Mouse (Mus musculus): ENCODE measurements around the gene Hspa1b.
A peak's percentile ranks its signal among the peaks of the same experiment; 100 is the strongest.
"Not testable (repeated sequence)": the region's sequence is repeated elsewhere in the genome, so short reads cannot be mapped to it uniquely, and the experiment has no call there.

Gene Hspa1b

DNA sequence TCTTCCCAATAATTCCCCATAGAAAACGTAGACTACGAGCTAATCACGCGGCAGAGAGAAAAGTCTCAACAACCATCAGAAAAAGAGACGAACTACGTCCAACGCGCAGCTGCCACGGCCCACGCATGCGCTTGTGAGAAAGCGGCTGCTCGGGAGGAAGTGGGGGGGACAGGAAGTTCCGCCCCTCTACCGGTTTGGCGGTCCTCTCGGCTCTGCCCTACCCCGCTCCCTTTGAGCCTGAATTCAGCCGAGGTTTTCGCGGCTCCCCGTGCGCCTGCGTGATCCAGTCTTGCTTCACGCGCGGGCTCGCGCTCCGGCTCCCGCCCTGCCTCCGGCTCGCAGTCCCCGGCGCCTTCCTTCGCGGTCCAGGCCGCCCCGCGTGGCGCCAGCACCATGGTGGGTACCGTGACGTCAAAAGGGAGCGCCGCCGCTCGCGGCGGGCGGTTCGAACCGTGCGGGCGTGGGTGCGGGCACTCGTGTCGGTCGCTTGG is 22.7 kb upstream of the Hspa1b start, which contains the start of gene Lsm2:
Gene Lsm2 (plus strand): TSS at position 173 of the 491 bp plus-strand sequence.
- DNase-seq (ENCODE audit: low read depth, low spot score) = peak; percentile 96

DNA sequence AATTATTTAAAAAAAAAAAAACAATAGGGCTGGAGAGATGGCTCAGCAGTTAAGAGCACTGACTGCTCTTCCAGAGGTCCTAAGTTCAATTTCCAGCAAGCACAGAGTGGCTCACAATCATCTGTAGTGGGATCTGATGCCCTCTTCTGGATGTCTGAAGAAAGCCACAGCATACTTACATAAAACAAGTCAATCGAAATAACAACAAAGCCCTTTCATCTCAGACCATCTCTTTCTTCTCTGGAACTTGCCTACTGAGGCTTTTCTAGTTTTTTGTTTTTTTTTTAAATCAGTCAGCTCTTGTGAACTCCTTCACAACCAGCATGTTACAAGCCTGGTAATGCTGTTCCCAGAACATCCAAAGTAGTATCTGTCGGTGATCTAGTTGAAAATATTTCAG is 21.6 kb upstream of the Hspa1b start:
- DNase-seq (ENCODE audit: low read depth, low spot score) = peak; percentile 79

DNA sequence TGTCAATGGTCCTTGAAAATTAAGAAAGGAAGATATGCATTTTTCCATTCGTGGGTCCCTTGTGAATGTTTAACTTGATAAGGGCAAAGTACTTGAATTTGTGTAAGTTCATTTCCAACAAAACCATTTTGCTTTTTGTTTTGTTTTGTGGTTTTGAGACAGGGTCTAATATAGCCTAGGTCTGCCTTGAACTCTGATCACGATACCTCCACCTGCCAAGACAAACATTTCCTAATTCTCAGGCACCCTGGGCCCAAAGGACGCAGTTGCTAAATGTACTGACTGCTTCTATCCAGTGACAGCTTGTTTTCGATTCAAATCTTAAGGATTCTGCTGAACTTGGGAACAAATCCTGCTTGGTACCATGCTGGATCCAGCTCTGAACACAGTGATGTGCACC is 20.6 kb upstream of the Hspa1b start:
- no peak for DNase-seq (ENCODE audit: low read depth, low spot score)

DNA sequence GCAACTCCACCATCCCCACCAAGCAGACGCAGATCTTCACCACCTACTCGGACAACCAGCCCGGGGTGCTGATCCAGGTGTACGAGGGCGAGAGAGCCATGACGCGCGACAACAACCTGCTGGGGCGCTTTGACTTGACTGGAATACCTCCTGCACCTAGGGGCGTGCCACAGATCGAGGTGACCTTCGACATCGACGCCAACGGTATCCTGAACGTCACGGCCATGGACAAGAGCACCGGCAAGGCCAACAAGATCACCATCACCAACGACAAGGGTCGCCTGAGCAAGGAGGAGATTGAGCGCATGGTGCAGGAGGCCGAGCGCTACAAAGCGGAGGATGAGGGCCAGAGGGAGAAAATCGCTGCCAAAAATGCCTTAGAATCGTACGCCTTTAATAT is 19.2 kb upstream of the Hspa1b start:
- DNase-seq (ENCODE audit: low read depth, low spot score) = no peak

DNA sequence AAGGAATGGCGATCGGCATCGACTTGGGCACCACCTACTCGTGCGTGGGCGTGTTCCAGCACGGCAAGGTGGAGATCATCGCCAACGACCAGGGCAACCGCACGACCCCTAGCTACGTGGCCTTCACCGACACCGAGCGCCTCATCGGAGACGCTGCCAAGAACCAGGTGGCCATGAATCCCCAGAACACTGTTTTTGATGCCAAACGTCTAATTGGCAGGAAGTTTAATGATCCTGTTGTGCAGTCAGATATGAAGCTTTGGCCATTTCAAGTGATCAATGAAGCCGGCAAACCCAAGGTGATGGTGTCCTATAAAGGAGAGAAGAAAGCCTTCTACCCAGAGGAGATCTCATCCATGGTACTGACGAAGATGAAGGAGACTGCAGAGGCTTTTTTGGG is 18.0 kb upstream of the Hspa1b start:
- DNase-seq (ENCODE audit: low read depth, low spot score) = no peak

DNA sequence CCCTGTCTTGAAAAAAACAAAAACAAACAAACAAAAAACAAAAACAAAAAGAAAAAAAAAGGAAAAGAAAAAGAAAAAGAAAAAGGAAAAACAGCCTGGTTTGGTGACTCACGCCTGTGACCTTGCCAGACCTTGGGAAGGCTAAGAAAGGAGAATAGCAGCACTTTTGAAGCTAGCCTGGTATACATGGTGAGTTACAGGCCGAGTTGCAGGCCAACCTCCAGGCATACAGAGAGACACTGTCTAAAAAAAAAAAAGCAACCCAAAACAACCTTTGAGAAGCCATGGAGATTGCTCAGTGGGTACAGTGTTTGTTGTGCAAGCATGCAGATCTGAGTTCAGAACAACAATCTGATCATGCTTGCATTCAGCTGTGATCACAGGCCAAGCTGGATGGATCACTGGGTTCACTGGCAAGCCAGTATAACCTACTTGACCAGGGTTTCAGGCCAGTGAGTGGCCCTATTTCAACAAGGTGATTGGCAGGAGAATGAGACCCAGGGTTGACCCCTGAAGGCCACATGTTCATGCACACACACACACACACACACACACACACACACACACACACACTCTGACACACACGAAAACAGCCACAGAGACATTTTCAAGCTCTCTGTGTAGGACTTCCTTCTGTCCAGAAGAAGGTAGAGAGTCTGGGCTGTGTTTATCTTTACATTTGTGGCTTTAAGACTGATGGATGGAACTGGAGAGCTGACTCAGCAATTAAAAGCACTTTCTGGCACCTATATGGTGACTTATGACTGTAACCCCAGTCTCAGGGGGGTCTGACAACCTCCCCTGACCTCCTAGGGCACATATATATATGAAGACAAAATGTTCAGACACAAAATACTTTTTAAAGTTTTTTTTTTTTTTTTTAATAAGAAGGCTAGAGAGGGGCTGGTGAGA is 16.8 kb upstream of the Hspa1b start:
- no peak for DNase-seq (ENCODE audit: low read depth, low spot score)

DNA sequence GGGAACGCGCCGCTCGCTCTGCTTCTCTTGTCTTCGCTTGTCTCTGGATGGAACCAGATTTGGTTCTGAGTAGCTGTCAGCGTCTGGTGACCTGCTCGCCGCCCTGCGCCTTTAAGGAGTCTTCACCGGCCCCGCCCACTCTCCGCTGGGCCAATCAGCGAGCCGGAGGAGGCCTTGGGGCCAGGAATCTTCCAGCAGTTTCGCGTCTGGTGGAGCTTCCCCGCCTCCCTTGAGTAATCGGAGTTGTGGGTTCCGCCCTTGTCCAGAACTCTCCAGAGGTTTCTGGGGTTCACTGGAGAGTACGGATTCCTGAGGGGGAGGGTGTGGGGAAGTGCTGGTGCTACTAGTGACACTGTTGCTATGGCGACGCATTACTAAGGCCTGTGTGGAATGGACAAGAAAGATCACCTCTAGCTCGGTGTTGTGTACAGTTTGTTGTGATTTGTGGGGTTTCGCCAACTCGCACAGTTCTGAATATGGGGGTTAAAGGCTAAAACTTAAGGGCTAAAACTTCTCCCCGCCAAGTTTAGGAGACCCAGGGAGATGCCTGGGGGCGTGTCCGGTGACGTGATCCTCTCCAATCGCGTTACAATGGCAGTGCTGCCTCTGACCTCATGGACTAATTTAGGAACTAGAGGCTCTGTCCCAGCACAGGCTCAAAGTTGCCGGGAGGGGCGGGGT is 13.2 kb upstream of the Hspa1b start, which contains the start of the genes Hspa1a and Hspa1l:
Gene Hspa1a (minus strand): TSS at position 88 of the 681 bp plus-strand sequence.
Gene Hspa1l (plus strand): TSS at position 635 of the 681 bp plus-strand sequence.
- peak; percentile 77 for DNase-seq (ENCODE audit: low read depth, low spot score)

DNA sequence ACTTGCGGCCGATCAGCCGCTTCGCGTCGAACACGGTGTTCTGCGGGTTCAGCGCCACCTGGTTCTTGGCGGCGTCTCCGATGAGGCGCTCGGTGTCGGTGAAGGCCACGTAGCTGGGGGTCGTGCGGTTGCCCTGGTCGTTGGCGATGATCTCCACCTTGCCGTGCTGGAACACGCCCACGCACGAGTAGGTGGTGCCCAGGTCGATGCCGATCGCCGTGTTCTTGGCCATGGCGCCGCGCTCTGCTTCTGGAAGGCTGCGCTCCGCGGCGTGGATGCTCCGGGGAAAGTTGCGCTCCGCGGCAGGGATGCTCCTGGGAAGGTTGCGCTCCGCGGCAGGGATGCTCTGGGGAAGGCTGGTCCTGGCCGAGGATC is 12.6 kb upstream of the Hspa1b start:
- DNase-seq (ENCODE audit: low read depth, low spot score) = not testable (repeated sequence)

DNA sequence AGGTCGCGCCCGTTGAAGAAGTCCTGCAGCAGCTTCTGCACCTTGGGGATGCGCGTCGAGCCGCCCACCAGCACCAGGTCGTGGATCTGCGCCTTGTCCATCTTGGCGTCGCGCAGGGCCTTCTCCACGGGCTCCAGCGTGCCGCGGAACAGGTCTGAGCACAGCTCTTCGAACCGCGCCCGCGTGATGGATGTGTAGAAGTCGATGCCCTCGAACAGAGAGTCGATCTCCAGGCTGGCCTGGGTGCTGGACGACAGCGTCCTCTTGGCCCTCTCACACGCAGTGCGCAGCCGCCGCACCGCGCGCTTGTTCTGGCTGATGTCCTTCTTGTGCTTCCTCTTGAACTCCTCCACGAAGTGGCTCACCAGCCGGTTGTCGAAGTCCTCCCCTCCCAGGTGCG is 11.8 kb upstream of the Hspa1b start:
- DNase-seq (ENCODE audit: low read depth, low spot score) = not testable (repeated sequence)

DNA sequence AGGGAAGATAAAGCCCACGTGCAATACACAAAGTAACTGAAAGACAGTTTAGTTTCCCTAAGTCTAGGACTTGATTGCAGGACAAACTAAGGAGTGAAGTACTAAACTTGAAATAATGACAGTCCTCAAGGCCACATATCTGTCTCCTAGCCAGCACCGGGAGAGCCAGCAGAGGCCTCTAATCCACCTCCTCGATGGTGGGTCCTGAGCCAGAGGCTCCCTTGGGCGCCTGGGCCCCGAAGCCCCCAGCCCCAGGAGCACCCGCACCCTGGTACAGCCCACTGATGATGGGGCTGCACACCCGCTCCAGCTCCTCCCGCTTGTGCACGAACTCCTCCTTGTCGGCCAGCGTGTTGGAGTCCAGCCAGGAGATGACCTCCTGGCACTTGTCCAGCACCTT is 10.8 kb upstream of the Hspa1b start, which contains the start of gene Gm20481:
Gene Gm20481 (plus strand): TSS at position 91 of the 400 bp plus-strand sequence.
- not testable (repeated sequence) for DNase-seq (ENCODE audit: low read depth, low spot score)

DNA sequence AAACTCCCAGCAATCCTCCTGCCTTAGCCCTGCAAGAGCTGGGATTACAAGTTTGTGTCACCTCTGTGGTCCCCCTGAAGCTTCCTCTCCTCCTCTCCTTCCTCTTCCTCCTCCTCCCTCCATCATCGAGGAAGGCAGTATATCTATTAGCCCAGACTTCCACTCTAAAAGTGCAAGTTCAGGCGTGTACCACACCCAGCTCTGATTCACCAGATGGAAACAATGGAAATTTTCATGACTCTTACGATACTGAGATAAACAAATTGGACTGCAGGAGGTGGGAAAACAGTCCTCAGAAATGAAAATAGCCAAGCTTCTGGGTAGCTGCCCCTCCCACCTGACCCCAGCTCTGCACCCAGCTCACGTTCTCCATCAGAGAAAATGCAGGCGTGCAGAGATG is 6.6 kb upstream of the Hspa1b start:
- no peak for DNase-seq (ENCODE audit: low read depth, low spot score)

DNA sequence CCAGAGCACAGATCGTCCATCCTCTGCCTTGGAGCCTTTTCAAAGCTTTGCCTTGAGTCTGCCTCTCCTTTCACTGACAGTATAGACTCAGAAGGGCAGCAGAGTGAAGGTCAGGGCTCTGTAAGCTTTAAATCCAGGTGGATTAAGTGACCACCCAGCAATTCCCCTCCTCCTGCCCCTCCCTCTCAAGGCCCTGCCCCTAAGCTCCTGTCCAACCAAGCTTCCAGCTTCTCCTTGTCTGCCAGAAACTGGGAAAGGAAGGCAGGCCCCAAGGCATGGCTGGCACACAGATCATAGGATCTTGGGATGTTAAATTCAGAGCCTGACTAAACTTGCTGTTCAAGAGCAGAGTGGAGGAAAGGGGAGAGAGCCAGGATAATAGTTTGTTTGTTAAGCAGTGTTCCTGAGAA is 5.6 kb upstream of the Hspa1b start:
- no peak for DNase-seq (ENCODE audit: low read depth, low spot score)

DNA sequence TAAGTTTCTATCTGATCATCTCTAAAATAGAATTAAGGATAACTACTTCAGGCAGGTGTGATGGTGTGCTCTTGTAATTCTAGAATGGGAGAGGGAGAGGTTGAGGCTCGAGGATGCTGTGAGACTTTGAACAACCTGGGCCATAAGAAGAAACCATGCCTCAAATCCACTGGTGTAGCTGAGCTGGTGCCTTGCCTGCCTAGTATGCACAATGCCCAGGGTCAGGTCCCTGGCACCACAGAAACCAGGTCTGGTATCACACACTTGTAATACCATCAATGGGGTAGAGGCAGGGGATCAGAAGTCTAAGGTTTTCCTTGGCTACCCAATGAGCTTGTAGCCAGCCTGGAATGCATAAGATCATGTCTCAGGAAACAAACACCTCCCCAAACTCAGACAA is 3.8 kb upstream of the Hspa1b start:
- no peak for DNase-seq (ENCODE audit: low read depth, low spot score)

DNA sequence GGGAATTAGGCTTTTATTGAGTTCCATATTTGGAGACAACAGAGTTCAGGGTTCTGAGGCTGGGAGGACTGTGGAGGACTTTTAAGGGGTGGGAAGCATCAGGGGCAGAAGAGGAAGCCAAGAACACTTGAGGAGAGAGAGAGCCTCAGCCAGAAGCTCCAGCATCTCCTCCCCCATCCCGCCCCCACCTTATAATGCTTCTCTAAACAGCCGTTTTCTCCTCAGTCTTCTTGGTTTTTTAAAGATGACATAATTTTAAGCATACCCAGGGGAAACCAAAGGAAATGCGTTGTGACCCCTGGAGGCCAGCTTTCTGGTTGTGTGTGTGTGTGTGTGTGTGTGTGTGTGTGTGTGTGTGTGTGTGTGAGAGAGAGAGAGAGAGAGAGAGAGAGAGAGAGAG is 3.1 kb upstream of the Hspa1b start:
- no peak for DNase-seq (ENCODE audit: low read depth, low spot score)

DNA sequence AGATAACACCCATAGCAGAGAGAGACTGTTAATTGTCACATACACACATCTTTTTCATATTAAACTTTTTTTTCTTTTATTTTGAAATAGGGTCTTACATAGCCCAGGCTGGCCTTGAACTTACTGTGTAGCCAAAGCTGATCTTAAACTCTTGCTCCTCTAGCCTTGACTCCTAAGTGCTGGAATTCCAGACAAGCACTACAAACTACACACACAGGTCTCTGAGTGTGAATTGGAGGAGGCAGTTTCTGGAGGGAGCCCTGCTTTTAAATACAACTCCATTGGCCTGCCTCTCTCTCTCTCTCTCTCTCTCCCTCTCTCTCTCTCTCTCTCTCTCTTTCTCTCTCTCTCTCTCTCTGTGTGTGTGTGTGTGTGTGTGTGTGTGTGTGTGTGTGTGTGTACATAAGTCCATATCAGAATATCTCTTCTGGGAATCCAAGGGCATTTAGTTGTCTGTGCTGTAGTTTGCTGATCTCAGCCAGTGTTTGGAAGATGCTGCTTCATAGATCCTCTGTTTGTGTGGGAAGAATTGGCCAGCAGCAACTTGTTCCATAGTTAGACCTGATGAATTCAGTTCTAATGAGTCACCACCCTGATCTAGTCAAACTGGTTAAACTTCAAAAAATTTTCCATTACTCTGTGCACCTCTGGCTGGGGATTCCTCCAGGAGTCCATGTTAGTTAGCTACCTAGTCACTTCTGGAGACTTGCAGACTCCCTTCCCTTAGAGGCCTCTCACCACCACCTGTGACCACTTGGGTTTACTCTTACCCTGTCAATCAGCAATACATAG is 1.9 kb upstream of the Hspa1b start:
- DNase-seq (ENCODE audit: low read depth, low spot score) = no peak

DNA sequence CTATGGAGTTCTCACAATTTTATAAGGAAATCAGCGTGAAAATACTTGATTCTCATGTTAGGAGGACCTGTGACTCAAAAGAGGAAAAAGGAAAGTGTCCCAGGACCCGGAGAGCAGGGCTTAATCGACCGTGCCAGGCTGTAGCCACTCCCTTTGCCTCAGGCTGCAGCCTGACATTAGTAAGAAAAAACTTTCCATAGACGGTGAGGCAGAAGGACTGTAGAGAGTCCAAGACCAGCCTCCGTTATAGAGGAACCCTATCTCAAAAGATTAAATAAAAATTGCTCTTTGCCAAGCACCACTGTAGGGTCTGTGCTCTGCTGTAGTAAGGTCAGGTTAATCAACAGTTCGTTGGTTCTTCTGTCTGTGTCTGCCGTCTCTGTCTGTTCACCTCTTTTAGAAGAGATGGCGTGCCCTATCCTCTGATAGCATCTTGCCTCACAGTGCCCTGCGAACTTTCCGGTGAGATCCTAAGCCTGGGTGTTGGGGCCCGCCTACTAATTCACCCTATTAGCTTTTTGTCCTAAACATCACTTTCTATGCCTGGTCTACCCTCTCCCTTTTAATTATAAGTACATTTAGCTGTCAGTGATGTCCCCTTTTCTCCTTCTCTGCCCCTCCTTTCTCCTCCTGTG is 960 bp upstream of the Hspa1b start:
- peak; percentile 53 for DNase-seq (ENCODE audit: low read depth, low spot score)

DNA sequence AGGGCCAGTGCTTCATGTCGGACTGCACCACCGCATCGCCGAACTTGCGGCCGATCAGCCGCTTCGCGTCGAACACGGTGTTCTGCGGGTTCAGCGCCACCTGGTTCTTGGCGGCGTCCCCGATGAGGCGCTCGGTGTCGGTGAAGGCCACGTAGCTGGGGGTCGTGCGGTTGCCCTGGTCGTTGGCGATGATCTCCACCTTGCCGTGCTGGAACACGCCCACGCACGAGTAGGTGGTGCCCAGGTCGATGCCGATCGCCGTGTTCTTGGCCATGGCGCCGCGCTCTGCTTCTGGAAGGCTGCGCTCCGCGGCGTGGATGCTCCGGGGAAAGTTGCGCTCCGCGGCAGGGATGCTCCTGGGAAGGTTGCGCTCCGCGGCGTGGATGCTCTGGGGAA is 306 bp downstream of the Hspa1b start:
- not testable (repeated sequence) for DNase-seq (ENCODE audit: low read depth, low spot score)

DNA sequence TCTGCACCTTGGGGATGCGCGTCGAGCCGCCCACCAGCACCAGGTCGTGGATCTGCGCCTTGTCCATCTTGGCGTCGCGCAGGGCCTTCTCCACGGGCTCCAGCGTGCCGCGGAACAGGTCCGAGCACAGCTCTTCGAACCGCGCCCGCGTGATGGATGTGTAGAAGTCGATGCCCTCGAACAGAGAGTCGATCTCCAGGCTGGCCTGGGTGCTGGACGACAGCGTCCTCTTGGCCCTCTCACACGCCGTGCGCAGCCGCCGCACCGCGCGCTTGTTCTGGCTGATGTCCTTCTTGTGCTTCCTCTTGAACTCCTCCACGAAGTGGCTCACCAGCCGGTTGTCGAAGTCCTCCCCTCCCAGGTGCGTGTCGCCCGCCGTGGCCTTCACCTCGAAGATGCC is 1.1 kb downstream of the Hspa1b start:
- DNase-seq (ENCODE audit: low read depth, low spot score) = not testable (repeated sequence)

DNA sequence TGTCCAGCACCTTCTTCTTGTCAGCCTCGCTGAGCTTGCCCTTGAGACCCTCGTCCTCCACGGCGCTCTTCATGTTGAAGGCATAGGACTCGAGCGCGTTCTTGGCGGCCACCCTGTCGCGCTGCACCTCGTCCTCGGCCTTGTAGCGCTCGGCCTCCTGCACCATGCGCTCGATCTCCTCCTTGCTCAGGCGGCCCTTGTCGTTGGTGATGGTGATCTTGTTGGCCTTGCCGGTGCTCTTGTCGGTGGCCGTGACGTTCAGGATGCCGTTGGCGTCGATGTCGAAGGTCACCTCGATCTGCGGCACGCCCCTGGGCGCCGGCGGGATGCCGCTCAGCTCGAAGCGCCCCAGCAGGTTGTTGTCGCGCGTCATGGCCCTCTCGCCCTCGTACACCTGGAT is 1.7 kb downstream of the Hspa1b start:
- DNase-seq (ENCODE audit: low read depth, low spot score) = not testable (repeated sequence)

DNA sequence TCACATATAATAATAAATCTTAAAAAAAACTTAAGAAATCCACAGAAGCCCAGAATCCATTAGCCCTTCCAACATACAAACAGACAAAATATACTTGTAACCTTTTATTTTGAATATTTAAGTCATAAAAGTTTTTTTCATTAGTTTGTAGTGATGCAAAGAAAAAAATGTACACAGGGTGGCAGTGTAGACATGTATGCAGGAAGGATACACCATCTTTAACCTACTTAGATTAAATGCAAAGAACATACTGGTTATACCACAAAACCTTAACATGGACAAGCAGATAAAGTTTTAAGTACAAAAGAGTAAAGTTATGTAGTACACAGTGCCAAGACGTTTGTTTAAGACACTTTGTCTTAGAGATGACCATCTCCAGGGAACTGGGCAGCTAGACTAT is 2.7 kb downstream of the Hspa1b start:
- DNase-seq (ENCODE audit: low read depth, low spot score) = peak; percentile 69

DNA sequence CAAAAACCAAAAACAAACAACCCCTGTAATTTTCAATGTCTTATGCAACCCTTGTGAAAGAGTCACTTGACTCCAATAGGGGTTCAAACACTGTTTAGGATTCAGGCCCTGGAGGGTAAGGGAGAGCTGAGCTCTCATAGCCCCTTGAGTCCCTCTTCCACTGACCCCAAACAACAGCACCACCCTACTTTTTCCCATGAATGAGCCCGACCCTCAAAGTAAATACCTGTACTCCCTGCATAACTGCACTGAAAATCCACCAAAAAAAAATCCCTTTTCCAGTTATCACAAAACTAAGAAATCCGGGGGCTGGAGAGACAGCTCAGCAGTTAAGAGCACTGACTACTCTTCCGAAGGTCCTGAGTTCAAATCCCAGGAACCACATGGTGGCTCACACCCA is 3.2 kb downstream of the Hspa1b start:
- no peak for DNase-seq (ENCODE audit: low read depth, low spot score)

Measured in CD4-positive, CD25-positive, alpha-beta regulatory T cell, adult 2 months (primary cell).